Mouse (Mus musculus) lung, adult 2 months (tissue): ENCODE measurements around the gene Camta1.

Source experiments
- CTCF ChIP-seq: fragments of 200-500 bp; IDR thresholded peaks from 2 replicates; pipeline ENCODE4 v1.5.1; 2011; ENCODE audit warnings: mild to moderate bottlenecking, low read length, control low read depth; ENCODE audit not compliant: insufficient read depth
- POLR2A ChIP-seq: fragments of 200-500 bp; IDR thresholded peaks from 2 replicates; pipeline ENCODE4 v1.6.1; 2011; ENCODE audit warnings: low read depth, mild to moderate bottlenecking, control low read depth, low read length, borderline replicate concordance; ENCODE audit errors: extremely low read depth

DNA sequence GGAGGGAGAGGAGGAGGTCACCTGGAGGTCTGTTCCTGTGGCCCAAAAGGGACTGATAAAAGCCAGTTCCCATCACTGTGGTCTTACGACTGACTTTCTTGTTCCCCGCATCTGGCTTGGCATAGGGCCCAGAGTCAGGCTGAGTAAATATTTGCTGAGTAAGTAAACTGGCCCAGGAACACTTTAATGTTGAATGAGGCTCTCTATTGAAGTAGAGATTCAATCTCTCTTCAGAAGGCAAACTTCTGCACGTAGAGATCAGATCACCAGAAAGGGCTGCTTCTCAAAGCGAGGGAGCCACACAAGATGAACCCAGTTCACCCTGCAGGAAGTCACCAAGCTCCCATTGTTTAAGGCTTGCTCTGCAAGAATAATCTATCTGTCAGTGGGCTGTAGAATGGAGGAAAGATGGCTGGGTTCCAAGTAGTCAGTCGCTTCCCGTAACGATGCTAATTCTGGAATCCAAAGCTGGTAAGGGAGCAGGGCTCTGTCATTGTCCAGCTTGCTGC, 681.2 kb downstream of the Camta1 start:
- TF ChIP-seq CTCF (no peak), POLR2A (no peak)
